Mouse (Mus musculus) forebrain, embryonic 10.5 days (tissue): ENCODE data around the gene Hjurp. TPM values are rescaled to one million over a fixed set of nuclear protein-coding genes. Genes with fewer than 3 reads are reported as not detected.

Experiments
- DNase-seq: peaks from one replicate; pipeline ENCODE4 v3.0.0-alpha.2; 2017; ENCODE audit warnings: low spot score; ENCODE audit errors: extremely low spot score
- H3K27ac ChIP-seq: fragments of 300-500 bp; sonication (generic); 2 replicates; pipeline ENCODE4 v1.5.1; 2016; ENCODE audit warnings: mild to moderate bottlenecking
- H3K27me3 ChIP-seq: fragments of 300-500 bp; sonication (generic); 2 replicates; pipeline ENCODE4 v1.6.1; 2016; ENCODE audit warnings: mild to moderate bottlenecking; ENCODE audit not compliant: poor library complexity, severe bottlenecking
- H3K36me3 ChIP-seq: fragments of 300-500 bp; sonication (generic); replicated peaks from 2 replicates; pipeline ENCODE4 v1.6.1; 2016; ENCODE audit warnings: mild to moderate bottlenecking, moderate library complexity
- H3K4me1 ChIP-seq: fragments of 300-500 bp; sonication (generic); 2 replicates; pipeline ENCODE4 v1.6.1; 2016
- H3K4me3 ChIP-seq: fragments of 300-500 bp; sonication (generic); 2 replicates; pipeline ENCODE4 v1.5.1; 2016; ENCODE audit warnings: mild to moderate bottlenecking, moderate library complexity
- H3K9me3 ChIP-seq: fragments of 300-500 bp; sonication (generic); 2 replicates; pipeline ENCODE4 v1.6.1; 2016; ENCODE audit warnings: mild to moderate bottlenecking, moderate library complexity
- WGBS: fragments of 180-500 bp; shearing (Covaris S2); methylation state at CpG from one replicate; pipeline ENCODE4 v1.1.7; 2016; 5-methylcytosine and 5-hydroxymethylcytosine counted together
- polyA plus RNA-seq: library from polyadenylated mRNA; unstranded; fragments of >200 nt; fragmentation: Nextera tagmentation; extraction: Ambion mirVana; gene quantifications from 2 replicates; pipeline ENCODE4 v1.2.1, GENCODE M21; 2016

Hjurp gene
- polyA plus RNA-seq, 1 experiment from 2014 or later: 224 TPM

- no peak overlapping the region for H3K4me3 ChIP-seq
- H3K36me3 ChIP-seq: no peaks in the 10 kb centered on the region
- H3K4me1 ChIP-seq: no peaks in the 10 kb centered on the region
- H3K27ac ChIP-seq: no peak overlapping the region
- DNase-seq: no peak
- H3K9me3 ChIP-seq: peaks cover 98% of the 10 kb centered on the region
- WGBS: 85% methylated on average over 5 of the region's 5 CpGs
- no peaks in the 10 kb centered on the region for H3K27me3 ChIP-seq
Measured at GRCm38 (mm10) chr1:88250023-88250422, 27.4 kb downstream of the Hjurp start.

GRCm38 (mm10) chr1:88249596-88249995 lies 27.8 kb downstream of the Hjurp start:
- Histone ChIP-seq H3K27me3 (no peaks in the 10 kb centered on the region), H3K27ac (no peak overlapping the region), H3K4me3 (no peak overlapping the region), H3K36me3 (no peaks in the 10 kb centered on the region), H3K9me3 (peaks cover 98% of the 10 kb centered on the region), H3K4me1 (no peaks in the 10 kb centered on the region)
- no peak for DNase-seq
- 81% methylated on average over 7 of the region's 7 CpGs for WGBS

GRCm38 (mm10) chr1:88248658-88249057 lies 28.8 kb downstream of the Hjurp start:
- Histone ChIP-seq H3K27me3 (no peaks in the 10 kb centered on the region), H3K9me3 (peaks cover 98% of the 10 kb centered on the region), H3K4me1 (no peaks in the 10 kb centered on the region), H3K4me3 (no peak overlapping the region), H3K27ac (no peak overlapping the region), H3K36me3 (no peaks in the 10 kb centered on the region)
- WGBS: 77% methylated on average over 4 of the region's 4 CpGs
- no peak for DNase-seq

GRCm38 (mm10) chr1:88247660-88248059 lies 29.8 kb downstream of the Hjurp start:
- no peaks in the 10 kb centered on the region for H3K36me3 ChIP-seq
- no peak for DNase-seq
- no peak overlapping the region for H3K4me3 ChIP-seq
- peaks cover 98% of the 10 kb centered on the region for H3K9me3 ChIP-seq
- WGBS: 54% methylated on average over 2 of the region's 2 CpGs
- H3K27me3 ChIP-seq: no peaks in the 10 kb centered on the region
- no peak overlapping the region for H3K27ac ChIP-seq
- H3K4me1 ChIP-seq: no peaks in the 10 kb centered on the region

GRCm38 (mm10) chr1:88246386-88246785 lies 31.0 kb downstream of the Hjurp start:
- 48% methylated on average over 6 of the region's 6 CpGs for WGBS
- no peak for DNase-seq
- H3K36me3 ChIP-seq: no peaks in the 10 kb centered on the region
- no peaks in the 10 kb centered on the region for H3K4me1 ChIP-seq
- no peaks in the 10 kb centered on the region for H3K27me3 ChIP-seq
- H3K9me3 ChIP-seq: peaks cover 100% of the 10 kb centered on the region
- no peak overlapping the region for H3K4me3 ChIP-seq
- no peak overlapping the region for H3K27ac ChIP-seq

GRCm38 (mm10) chr1:88245881-88246280 lies 31.6 kb downstream of the Hjurp start:
- H3K27me3 ChIP-seq: no peaks in the 10 kb centered on the region
- no peak for DNase-seq
- H3K27ac ChIP-seq: no peak overlapping the region
- H3K4me3 ChIP-seq: no peak overlapping the region
- no peaks in the 10 kb centered on the region for H3K36me3 ChIP-seq
- WGBS: 78% methylated on average over 6 of the region's 6 CpGs
- peaks cover 100% of the 10 kb centered on the region for H3K9me3 ChIP-seq
- no peaks in the 10 kb centered on the region for H3K4me1 ChIP-seq

GRCm38 (mm10) chr1:88243861-88244260 lies 33.6 kb downstream of the Hjurp start:
- Histone ChIP-seq H3K4me3 (no peak overlapping the region), H3K36me3 (no peaks in the 10 kb centered on the region), H3K27me3 (no peaks in the 10 kb centered on the region), H3K9me3 (peaks cover 100% of the 10 kb centered on the region), H3K27ac (no peak overlapping the region), H3K4me1 (no peaks in the 10 kb centered on the region)
- 67% methylated on average over 5 of the region's 5 CpGs for WGBS
- no peak for DNase-seq

GRCm38 (mm10) chr1:88240579-88240978 lies 36.9 kb downstream of the Hjurp start:
- Histone ChIP-seq H3K9me3 (peaks cover 98% of the 10 kb centered on the region), H3K4me3 (no peak overlapping the region), H3K36me3 (no peaks in the 10 kb centered on the region), H3K27ac (no peak overlapping the region), H3K4me1 (no peaks in the 10 kb centered on the region), H3K27me3 (no peaks in the 10 kb centered on the region)
- WGBS: 77% methylated on average over 4 of the region's 4 CpGs
- DNase-seq: no peak

- no peak overlapping the region for H3K4me3 ChIP-seq
- WGBS: 76% methylated on average over 5 of the region's 5 CpGs
- peaks cover 98% of the 10 kb centered on the region for H3K9me3 ChIP-seq
- no peak for DNase-seq
- no peaks in the 10 kb centered on the region for H3K27me3 ChIP-seq
- H3K27ac ChIP-seq: no peak overlapping the region
- no peaks in the 10 kb centered on the region for H3K4me1 ChIP-seq
- H3K36me3 ChIP-seq: no peaks in the 10 kb centered on the region
Measured at GRCm38 (mm10) chr1:88240072-88240471, 37.4 kb downstream of the Hjurp start.

- Histone ChIP-seq H3K9me3 (peaks cover 98% of the 10 kb centered on the region), H3K27ac (no peak overlapping the region), H3K27me3 (no peaks in the 10 kb centered on the region), H3K36me3 (no peaks in the 10 kb centered on the region), H3K4me3 (no peak overlapping the region), H3K4me1 (no peaks in the 10 kb centered on the region)
- no peak for DNase-seq
- 78% methylated on average over 6 of the region's 6 CpGs for WGBS
Measured at GRCm38 (mm10) chr1:88238771-88239170, 38.7 kb downstream of the Hjurp start.

GRCm38 (mm10) chr1:88237311-88237710 lies 40.1 kb downstream of the Hjurp start:
- H3K4me3 ChIP-seq: no peak overlapping the region
- H3K36me3 ChIP-seq: no peaks in the 10 kb centered on the region
- H3K27ac ChIP-seq: no peak overlapping the region
- 80% methylated on average over 5 of the region's 5 CpGs for WGBS
- H3K4me1 ChIP-seq: no peaks in the 10 kb centered on the region
- peaks cover 98% of the 10 kb centered on the region for H3K9me3 ChIP-seq
- H3K27me3 ChIP-seq: no peaks in the 10 kb centered on the region
- DNase-seq: no peak

GRCm38 (mm10) chr1:88235894-88236415 lies 41.5 kb downstream of the Hjurp start:
- H3K27ac ChIP-seq: no peak overlapping the region
- H3K9me3 ChIP-seq: peaks cover 98% of the 10 kb centered on the region
- H3K36me3 ChIP-seq: no peaks in the 10 kb centered on the region
- H3K27me3 ChIP-seq: no peaks in the 10 kb centered on the region
- no peak overlapping the region for H3K4me3 ChIP-seq
- no peak for DNase-seq
- H3K4me1 ChIP-seq: no peaks in the 10 kb centered on the region
- WGBS: 71% methylated on average over 4 of the region's 4 CpGs

GRCm38 (mm10) chr1:88235046-88235893 lies 42.2 kb downstream of the Hjurp start:
- Histone ChIP-seq H3K27me3 (no peaks in the 10 kb centered on the region), H3K27ac (no peak overlapping the region), H3K9me3 (peaks cover 98% of the 10 kb centered on the region), H3K4me1 (no peaks in the 10 kb centered on the region), H3K4me3 (no peak overlapping the region), H3K36me3 (no peaks in the 10 kb centered on the region)
- 68% methylated on average over 11 of the region's 11 CpGs for WGBS
- DNase-seq: no peak
